Mouse (Mus musculus) erythroid progenitor cell, adult 5-6 weeks (primary cell): ENCODE data around the gene Smurf1. TPM values are rescaled to one million over a fixed set of nuclear protein-coding genes. Genes with fewer than 3 reads are reported as not detected.

Experiments
- ATAC-seq: replicated peaks from 2 replicates; pipeline ENCODE4 v1.8.0; 2016; ENCODE audit warnings: moderate number of reproducible peaks, mild to moderate bottlenecking, moderate TSS enrichment, inconsistent platforms; ENCODE audit not compliant: poor library complexity, low FRiP score, severe bottlenecking
- total RNA-seq, 2 experiments: library from RNA; stranded (forward) in 1 of 2; stranded (reverse) in 1 of 2; fragments of 150-400 nt in 1 of 2; fragments of 186-747, 209-891 nt in 1 of 2; gene quantifications; 2 replicates each; pipeline versions ENCODE4 v1.2.3 to v1.2.4; 2015 to 2017; ENCODE audit warnings: low replicate concordance in 2 of 2

Smurf1 gene
- not detected in 2 replicates for total RNA-seq (2015; ENCODE audit: low replicate concordance)
- total RNA-seq (2017; ENCODE audit: low replicate concordance), result 1.9 and 2.1 TPM in 2 replicates

- no peak for ATAC-seq
Measured at GRCm38 (mm10) chr5:144965639-144966351, at the start of gene Smurf1. TSS of gene Smurf1 (minus strand) at chr5:144965847.

- no peak for ATAC-seq
Measured at GRCm38 (mm10) chr5:145014278-145014677, 48.6 kb upstream of the Smurf1 start.

GRCm38 (mm10) chr5:145008878-145009659, 43.4 kb upstream of the Smurf1 start:
- no peak for ATAC-seq

- no peak for ATAC-seq
Measured at GRCm38 (mm10) chr5:145005596-145005995, 39.9 kb upstream of the Smurf1 start.

GRCm38 (mm10) chr5:145004495-145004894, 38.8 kb upstream of the Smurf1 start:
- no peak for ATAC-seq

GRCm38 (mm10) chr5:145003362-145003761, 37.7 kb upstream of the Smurf1 start:
- ATAC-seq, result no peak

- 0 out of 2 replicates have a peak, but pooled peaks have one; percentile 10 for ATAC-seq
Measured at GRCm38 (mm10) chr5:144998491-144998890, 32.8 kb upstream of the Smurf1 start.

GRCm38 (mm10) chr5:144990481-144990880, 24.8 kb upstream of the Smurf1 start:
- ATAC-seq, result no peak

GRCm38 (mm10) chr5:144990051-144990450, 24.4 kb upstream of the Smurf1 start:
- ATAC-seq, result no peak

- ATAC-seq, result no peak
Measured at GRCm38 (mm10) chr5:144989061-144989405, 23.4 kb upstream of the Smurf1 start.

GRCm38 (mm10) chr5:144988340-144989060, 22.9 kb upstream of the Smurf1 start:
- ATAC-seq, result no peak

- ATAC-seq, result no peak
Measured at GRCm38 (mm10) chr5:144987561-144987960, 21.9 kb upstream of the Smurf1 start.

GRCm38 (mm10) chr5:144984839-144985238, 19.2 kb upstream of the Smurf1 start:
- no peak for ATAC-seq

- ATAC-seq, result no peak
Measured at GRCm38 (mm10) chr5:144983227-144983626, 17.6 kb upstream of the Smurf1 start.

GRCm38 (mm10) chr5:144979110-144979509, 13.5 kb upstream of the Smurf1 start:
- ATAC-seq, result no peak

GRCm38 (mm10) chr5:144978533-144979107, 13.0 kb upstream of the Smurf1 start:
- no peak for ATAC-seq

- ATAC-seq, result no peak
Measured at GRCm38 (mm10) chr5:144971266-144971665, 5.6 kb upstream of the Smurf1 start.

- peak; percentile 64 for ATAC-seq
Measured at GRCm38 (mm10) chr5:144964872-144965638, 592 bp downstream of the Smurf1 start.

GRCm38 (mm10) chr5:144964465-144964864, 1.2 kb downstream of the Smurf1 start:
- no peak for ATAC-seq
